Mouse (Mus musculus) adrenal gland, adult 10 weeks (tissue): ENCODE data around the gene Gm8271. TPM values are rescaled to one million over a fixed set of nuclear protein-coding genes. Genes with fewer than 3 reads are reported as not detected.

Source experiments
- polyA plus RNA-seq: library from polyadenylated mRNA; stranded (reverse); fragments of 350-450 nt; fragmentation: Illumina TruSeq; extraction: RNeasy Lipid Tissue Mini Kit (QIAGEN cat#74804); gene quantifications from one replicate; pipeline ENCODE4 v1.2.3, GENCODE M21; 2014; ENCODE audit warnings: low read depth, low replicate concordance

The Gm8271 gene
- polyA plus RNA-seq, result not detected

GRCm38 (mm10) chr14:5185493-5185892 is at the start of gene Gm8271:
Gene Gm8271 (plus strand): TSS chr14:5185793.

DNA sequence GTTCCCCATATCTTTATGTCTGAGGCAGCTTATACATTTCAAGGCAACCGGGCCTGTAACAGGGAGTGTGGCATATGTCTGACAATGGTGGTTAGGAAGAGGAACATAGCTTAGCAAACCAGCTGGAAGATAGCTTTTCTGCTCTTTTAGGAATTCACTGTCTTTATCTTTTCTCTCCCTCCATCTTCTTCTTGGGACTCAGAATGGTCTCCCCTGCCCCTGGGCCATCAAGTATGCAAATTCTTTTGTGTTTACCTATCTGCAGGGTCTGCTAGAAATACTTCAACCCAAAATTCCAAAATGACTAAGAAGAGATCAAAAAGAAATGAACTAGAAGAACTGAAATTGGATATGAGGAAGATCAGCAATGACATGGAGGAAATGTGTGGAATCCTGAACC is 21.4 kb upstream of the Gm8271 start, which contains the start of gene Gm3317:
Gene Gm3317 (plus strand): TSS at position 301 of the 400 bp plus-strand sequence.

Other genes with a start within 250 kb of the Gm8271 start
- gene Gm8297, start 201.9 kb upstream of the Gm8271 start, polyA plus RNA-seq, result not detected
- not detected for gene Gm3298, start 169.9 kb upstream of the Gm8271 start, polyA plus RNA-seq
- gene 4930555G01Rik, start 135.2 kb upstream of the Gm8271 start, polyA plus RNA-seq, result not detected
- gene Gm8281, start 114.8 kb upstream of the Gm8271 start, polyA plus RNA-seq, result 1.6 TPM
- not detected for gene Gm8279, start 54.3 kb upstream of the Gm8271 start, polyA plus RNA-seq
- not detected for gene Gm3317, start 21.3 kb upstream of the Gm8271 start, polyA plus RNA-seq
- gene Gm3526, start 74.8 kb downstream of the Gm8271 start, polyA plus RNA-seq, result not detected
- gene Gm3542, start 149.1 kb downstream of the Gm8271 start, polyA plus RNA-seq, result not detected
- 0.58 TPM for gene Gm3500, start 203.3 kb downstream of the Gm8271 start, polyA plus RNA-seq